Mouse (Mus musculus) gonadal fat pad, adult 2 months (tissue): ENCODE measurements around the gene Ccm2. TPM values are rescaled to one million over a fixed set of nuclear protein-coding genes. Genes with fewer than 3 reads are reported as not detected.

Experiments
- DNase-seq: peaks from one replicate; pipeline ENCODE4 v3.0.0-alpha.2; 2012; ENCODE audit warnings: low read depth
- polyA plus RNA-seq: library from polyadenylated mRNA; depleted of rRNA; stranded (reverse); fragments of >200 nt; gene quantifications from 2 replicates; pipeline ENCODE4 v1.2.3, GENCODE M21; 2012

The Ccm2 gene
- polyA plus RNA-seq, 1 experiment, result 84.2 TPM

GRCm38 (mm10) chr11:6580065-6580750 lies 33.5 kb downstream of the Ccm2 start:
- no peak for DNase-seq

GRCm38 (mm10) chr11:6581560-6581959 lies 34.9 kb downstream of the Ccm2 start:
- DNase-seq, result no peak

GRCm38 (mm10) chr11:6585748-6586147 lies 39.1 kb downstream of the Ccm2 start:
- DNase-seq, result no peak

GRCm38 (mm10) chr11:6586660-6587059 lies 40.0 kb downstream of the Ccm2 start:
- DNase-seq, result no peak

- DNase-seq, result no peak
Observed at GRCm38 (mm10) chr11:6587249-6587940, 40.7 kb downstream of the Ccm2 start.

- no peak for DNase-seq
Observed at GRCm38 (mm10) chr11:6588295-6588694, 41.6 kb downstream of the Ccm2 start.

- no peak for DNase-seq
Observed at GRCm38 (mm10) chr11:6589838-6590237, 43.2 kb downstream of the Ccm2 start.

GRCm38 (mm10) chr11:6590933-6591675 lies 44.4 kb downstream of the Ccm2 start:
- no peak for DNase-seq

GRCm38 (mm10) chr11:6593406-6593805 lies 46.7 kb downstream of the Ccm2 start:
- no peak for DNase-seq

GRCm38 (mm10) chr11:6594845-6595244 lies 48.2 kb downstream of the Ccm2 start:
- no peak for DNase-seq

- DNase-seq, result no peak
Observed at GRCm38 (mm10) chr11:6595339-6595738, 48.7 kb downstream of the Ccm2 start.

- DNase-seq, result no peak
Observed at GRCm38 (mm10) chr11:6596205-6596604, 49.5 kb downstream of the Ccm2 start.

- DNase-seq, result no peak
Observed at GRCm38 (mm10) chr11:6596616-6597015, 49.9 kb downstream of the Ccm2 start.

- DNase-seq, result no peak
Observed at GRCm38 (mm10) chr11:6597523-6597922, 50.8 kb downstream of the Ccm2 start.

- DNase-seq, result peak; percentile 13
Observed at GRCm38 (mm10) chr11:6598191-6598889, 51.7 kb downstream of the Ccm2 start.

- DNase-seq, result no peak
Observed at GRCm38 (mm10) chr11:6599011-6599681, 52.5 kb downstream of the Ccm2 start.

- no peak for DNase-seq
Observed at GRCm38 (mm10) chr11:6599831-6600230, 53.1 kb downstream of the Ccm2 start.

- DNase-seq, result no peak
Observed at GRCm38 (mm10) chr11:6600284-6600944, 53.7 kb downstream of the Ccm2 start.

- no peak for DNase-seq
Observed at GRCm38 (mm10) chr11:6601649-6602480, 55.2 kb downstream of the Ccm2 start.

GRCm38 (mm10) chr11:6602662-6603061 lies 56.0 kb downstream of the Ccm2 start:
- no peak for DNase-seq
